Mouse (Mus musculus): Measurements from ENCODE around the gene Nol6. TPM values are rescaled to one million over a fixed set of nuclear protein-coding genes. Genes with fewer than 3 reads are reported as not detected.

The Nol6 gene
- polyA plus RNA-seq, 1 experiment, result not detected

DNA sequence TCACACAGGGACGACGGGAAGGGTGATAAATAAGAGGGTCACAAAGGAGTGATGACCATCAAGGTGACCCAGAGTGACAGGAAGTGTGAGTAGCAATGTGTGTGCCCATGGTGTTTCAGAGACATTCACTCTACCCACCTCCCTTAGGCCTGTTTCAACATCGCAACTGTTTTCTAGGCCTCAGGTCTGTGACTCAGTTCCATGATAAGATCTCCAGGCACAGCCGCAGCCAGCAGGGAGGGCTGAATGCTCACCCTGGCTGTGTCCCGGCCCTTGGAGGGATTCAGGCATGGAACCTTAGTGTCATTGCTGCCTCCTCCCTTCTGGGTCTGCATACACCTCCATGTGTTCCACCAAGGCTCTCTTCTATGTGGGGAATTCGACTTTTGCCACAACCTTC, 45.5 kb downstream of the Nol6 start:
- 0 out of 2 replicates have a peak, but pooled peaks cover 2% of the 10 kb centered on the region for H3K4me1 ChIP-seq (ENCODE audit: control insufficient read depth, insufficient read depth, low read length)
- no peak overlapping the region for H3K27ac ChIP-seq (ENCODE audit: insufficient read depth, low read depth, low read length)
- TF ChIP-seq POLR2A (IDR thresholded peaks at IDR 0.05; ENCODE audit: insufficient read depth, low read depth, low read length) (no peak), CTCF (IDR thresholded peaks at IDR 0.05; ENCODE audit: insufficient read depth, low read depth, low read length) (no peak)
- WGBS, result 82% methylated on average over 6 of the region's 6 CpGs
- no peak overlapping the region for H3K4me3 ChIP-seq (ENCODE audit: insufficient read depth, low read depth, low read length)

DNA sequence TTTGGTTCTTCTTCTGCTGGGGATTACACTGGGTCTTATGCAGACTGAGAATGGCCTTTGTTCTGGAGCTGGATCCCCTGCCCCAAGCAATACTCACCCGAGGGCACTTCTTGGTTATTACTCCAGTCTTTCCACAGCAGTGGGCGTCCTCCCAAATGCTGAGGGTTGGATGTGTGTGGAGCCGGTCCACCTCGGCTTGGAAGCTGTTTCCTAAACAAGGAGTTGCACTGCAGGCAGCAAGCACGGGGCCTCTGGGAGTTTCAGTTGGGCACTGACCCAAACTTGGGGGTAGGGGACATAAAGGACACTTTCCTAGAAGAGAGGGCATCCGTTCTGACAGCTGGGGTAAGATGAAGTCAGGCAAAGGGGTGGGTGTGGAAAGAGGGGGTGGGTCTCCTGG, 49.8 kb downstream of the Nol6 start:
- 66% methylated on average over 6 of the region's 6 CpGs for WGBS
- Histone ChIP-seq H3K27ac (ENCODE audit: insufficient read depth, low read depth, low read length) (no peak overlapping the region), H3K4me1 (ENCODE audit: control insufficient read depth, insufficient read depth, low read length) (0 out of 2 replicates have a peak, but pooled peaks cover 2% of the 10 kb centered on the region), H3K4me3 (ENCODE audit: insufficient read depth, low read depth, low read length) (no peak overlapping the region)
- TF ChIP-seq CTCF (IDR thresholded peaks at IDR 0.05; ENCODE audit: insufficient read depth, low read depth, low read length) (no peak), POLR2A (IDR thresholded peaks at IDR 0.05; ENCODE audit: insufficient read depth, low read depth, low read length) (no peak)

DNA sequence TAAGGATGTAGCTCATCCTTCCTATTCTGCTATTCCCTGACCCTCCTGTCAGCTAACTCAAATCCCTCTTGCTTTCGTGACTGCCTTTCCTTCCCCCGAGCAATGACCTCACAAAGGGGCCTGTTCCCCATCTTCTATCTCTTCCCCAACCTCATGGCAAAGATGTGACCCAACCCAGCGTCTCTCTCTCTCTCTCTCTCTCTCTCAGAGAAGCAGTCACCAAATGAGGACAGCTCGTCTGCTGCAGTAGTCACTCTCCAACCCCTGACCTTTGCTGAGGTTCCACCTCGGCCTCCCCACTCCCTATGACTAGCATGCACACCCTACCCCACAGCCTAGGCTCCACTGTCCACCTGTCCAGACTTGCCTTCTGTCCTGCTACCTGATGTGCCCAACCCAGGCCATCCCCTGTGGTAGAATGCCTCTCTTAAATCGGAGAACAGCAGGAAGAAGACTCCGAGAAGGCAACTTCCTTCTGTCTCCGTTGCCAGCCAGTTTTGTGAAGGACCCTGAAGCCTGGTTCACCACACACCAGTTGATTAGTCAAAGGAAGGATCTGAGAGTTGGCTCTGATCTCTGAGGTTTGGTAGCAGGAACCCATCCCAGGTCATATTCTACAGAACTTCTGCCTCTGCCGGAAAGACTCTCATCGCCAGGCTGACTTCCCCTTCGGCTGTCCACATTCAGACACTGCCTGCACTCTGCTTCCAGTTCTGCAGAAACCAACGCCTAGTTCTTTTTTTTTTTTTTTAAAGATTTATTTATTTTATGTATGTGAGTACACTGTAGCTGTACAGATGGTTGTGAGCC, 51.0 kb downstream of the Nol6 start:
- H3K27ac ChIP-seq (ENCODE audit: insufficient read depth, low read depth, low read length), result no peak overlapping the region
- WGBS, result 83% methylated on average over 12 of the region's 12 CpGs
- H3K4me1 ChIP-seq (ENCODE audit: control insufficient read depth, insufficient read depth, low read length), result 0 out of 2 replicates have a peak, but pooled peaks cover 2% of the 10 kb centered on the region
- H3K4me3 ChIP-seq (ENCODE audit: insufficient read depth, low read depth, low read length), result no peak overlapping the region
- TF ChIP-seq POLR2A (IDR thresholded peaks at IDR 0.05; ENCODE audit: insufficient read depth, low read depth, low read length) (no peak), CTCF (IDR thresholded peaks at IDR 0.05; ENCODE audit: insufficient read depth, low read depth, low read length) (no peak)

DNA sequence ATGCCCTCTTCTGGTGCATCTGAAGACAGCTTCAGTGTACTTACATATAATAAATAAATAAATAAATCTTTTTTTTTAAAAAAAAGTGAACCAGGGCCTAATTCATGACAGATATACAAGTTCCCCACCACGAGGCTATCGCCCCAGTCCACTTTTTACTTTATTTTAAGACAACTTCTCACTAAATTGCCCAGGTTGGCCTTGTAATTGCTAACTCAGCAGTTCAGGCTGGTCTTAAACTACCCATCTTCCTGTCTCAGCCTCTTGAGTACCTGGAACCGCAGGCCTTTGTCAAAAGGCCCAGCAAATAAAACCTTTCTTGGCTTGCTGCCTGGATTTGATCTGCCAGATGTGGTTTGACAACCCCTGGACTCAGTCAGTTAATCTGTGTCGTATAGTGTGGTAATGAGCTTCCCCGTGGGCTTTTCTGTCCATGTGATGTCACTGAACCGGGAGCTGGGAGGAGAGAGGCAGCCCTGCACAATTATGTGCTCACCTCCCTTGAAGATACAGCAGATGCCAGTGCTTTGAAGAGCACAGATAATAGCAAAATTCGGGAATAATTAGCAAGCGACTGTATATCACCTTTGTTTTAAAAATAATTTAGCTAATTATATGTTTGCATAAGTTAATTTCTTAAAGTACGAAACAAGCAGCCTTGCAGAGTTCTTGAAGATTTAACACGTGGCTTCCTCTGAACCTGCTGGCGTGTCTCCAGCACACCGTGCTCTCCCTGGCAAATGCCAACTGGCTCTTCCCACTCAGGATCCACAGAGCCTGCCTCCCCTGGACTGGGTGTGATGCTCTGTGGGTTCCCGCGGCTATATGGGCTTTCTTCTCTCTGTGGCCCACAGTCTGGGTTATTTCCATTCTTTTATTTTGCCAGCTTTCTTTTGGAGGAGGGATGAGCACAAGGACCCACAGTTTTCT, 52.5 kb downstream of the Nol6 start:
- H3K27ac ChIP-seq (ENCODE audit: insufficient read depth, low read depth, low read length), result no peak overlapping the region
- 47% methylated on average over 14 of the region's 14 CpGs for WGBS
- H3K4me1 ChIP-seq (ENCODE audit: control insufficient read depth, insufficient read depth, low read length), result 0 out of 2 replicates have a peak, but pooled peaks cover 2% of the 10 kb centered on the region
- H3K4me3 ChIP-seq (ENCODE audit: insufficient read depth, low read depth, low read length), result no peak overlapping the region
- no peak for TF ChIP-seq POLR2A (IDR thresholded peaks at IDR 0.05; ENCODE audit: insufficient read depth, low read depth, low read length)
- no peak for TF ChIP-seq CTCF (IDR thresholded peaks at IDR 0.05; ENCODE audit: insufficient read depth, low read depth, low read length)

DNA sequence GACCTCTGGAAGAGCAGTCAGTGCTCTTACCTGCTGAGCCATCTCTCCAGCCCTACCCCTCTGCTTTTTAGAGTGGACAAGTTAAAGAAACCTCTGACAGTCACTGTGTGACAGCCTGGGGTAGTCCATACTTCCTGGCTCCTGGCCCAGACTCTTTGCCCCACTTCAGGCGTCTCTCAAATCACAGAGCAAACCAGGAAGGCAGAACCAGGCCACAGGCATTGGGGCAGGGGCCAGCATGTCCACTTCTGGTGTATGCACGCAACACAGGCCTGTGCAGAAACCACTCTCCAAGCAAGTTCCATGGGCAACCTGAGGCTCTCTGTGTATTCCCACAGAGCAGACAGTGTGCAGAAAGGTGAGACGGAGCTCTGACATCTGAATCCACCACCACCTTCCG, 59.1 kb downstream of the Nol6 start:
- no peak for TF ChIP-seq CTCF (IDR thresholded peaks at IDR 0.05; ENCODE audit: insufficient read depth, low read depth, low read length)
- TF ChIP-seq POLR2A (IDR thresholded peaks at IDR 0.05; ENCODE audit: insufficient read depth, low read depth, low read length), result no peak
- Histone ChIP-seq H3K27ac (ENCODE audit: insufficient read depth, low read depth, low read length) (no peak overlapping the region), H3K4me1 (ENCODE audit: control insufficient read depth, insufficient read depth, low read length) (peaks cover 7% of the 10 kb centered on the region; the same call in 1 of the 2 replicates), H3K4me3 (ENCODE audit: insufficient read depth, low read depth, low read length) (no peak overlapping the region)
- WGBS, result 87% methylated on average over 4 of the region's 4 CpGs

Other genes with a start within 250 kb of the Nol6 start
- not detected in 2 replicates for gene Spink4, start 204.4 kb downstream of the Nol6 start, polyA plus RNA-seq (2012; ENCODE audit: insufficient read depth, insufficient read length, low replicate concordance, missing spikeins)
- gene Bag1, start 176.2 kb downstream of the Nol6 start, polyA plus RNA-seq (2012; ENCODE audit: insufficient read depth, insufficient read length, low replicate concordance, missing spikeins), result not detected in 2 replicates
- not detected in 2 replicates for gene Chmp5, start 176.0 kb downstream of the Nol6 start, polyA plus RNA-seq (2012; ENCODE audit: insufficient read depth, insufficient read length, low replicate concordance, missing spikeins)
- not detected in 2 replicates for gene Nfx1, start 153.5 kb downstream of the Nol6 start, polyA plus RNA-seq (2012; ENCODE audit: insufficient read depth, insufficient read length, low replicate concordance, missing spikeins)
- gene Aqp7, start 76.3 kb downstream of the Nol6 start, polyA plus RNA-seq (2012; ENCODE audit: insufficient read depth, insufficient read length, low replicate concordance, missing spikeins), result not detected in 2 replicates
- not detected in 2 replicates for gene Aqp3, start 26.3 kb downstream of the Nol6 start, polyA plus RNA-seq (2012; ENCODE audit: insufficient read depth, insufficient read length, low replicate concordance, missing spikeins)
- not detected in 2 replicates for gene Ube2r2, start 11.3 kb upstream of the Nol6 start, polyA plus RNA-seq (2012; ENCODE audit: insufficient read depth, insufficient read length, low replicate concordance, missing spikeins)
- gene Ubap2, start 150.7 kb upstream of the Nol6 start, polyA plus RNA-seq (2012; ENCODE audit: insufficient read depth, insufficient read length, low replicate concordance, missing spikeins), result 69.5 TPM in 1 of 2 replicates, not detected in the other
- not detected in 2 replicates for gene Dcaf12, start 190.4 kb upstream of the Nol6 start, polyA plus RNA-seq (2012; ENCODE audit: insufficient read depth, insufficient read length, low replicate concordance, missing spikeins)
- gene Ubap1, start 224.5 kb upstream of the Nol6 start, polyA plus RNA-seq (2012; ENCODE audit: insufficient read depth, insufficient read length, low replicate concordance, missing spikeins), result not detected in 2 replicates

Data from olfactory bulb, adult 2 months (tissue).